Mouse (Mus musculus) right cerebral cortex, postnatal 25 days (tissue): Measurements from ENCODE around the gene Mgll.
A peak's percentile ranks its signal among the peaks of the same experiment; 100 is the strongest.

Experiments
- DNase-seq: peaks from one replicate; pipeline ENCODE4 v3.0.0; 2022

The Mgll gene

DNA sequence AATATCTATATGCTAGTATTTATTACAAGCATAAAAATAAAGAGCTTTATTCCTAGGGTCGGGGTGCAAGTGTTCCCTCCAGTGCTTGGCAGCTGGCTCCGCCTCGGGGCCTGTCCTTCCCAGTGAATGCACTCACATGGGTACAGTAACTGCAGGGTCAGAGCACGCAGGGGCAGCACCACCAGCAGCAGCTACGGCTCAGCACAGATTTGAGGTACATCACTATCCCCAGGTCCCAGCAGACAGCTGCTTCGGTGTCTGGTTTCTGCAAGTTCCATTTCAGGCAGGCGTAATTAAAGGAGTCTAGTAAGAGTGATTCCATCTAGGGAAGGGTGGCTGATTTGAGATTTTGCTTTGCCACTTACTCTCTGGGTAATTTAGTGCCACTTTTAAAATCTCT, 134.1 kb downstream of the Mgll start:
- no peak for DNase-seq

DNA sequence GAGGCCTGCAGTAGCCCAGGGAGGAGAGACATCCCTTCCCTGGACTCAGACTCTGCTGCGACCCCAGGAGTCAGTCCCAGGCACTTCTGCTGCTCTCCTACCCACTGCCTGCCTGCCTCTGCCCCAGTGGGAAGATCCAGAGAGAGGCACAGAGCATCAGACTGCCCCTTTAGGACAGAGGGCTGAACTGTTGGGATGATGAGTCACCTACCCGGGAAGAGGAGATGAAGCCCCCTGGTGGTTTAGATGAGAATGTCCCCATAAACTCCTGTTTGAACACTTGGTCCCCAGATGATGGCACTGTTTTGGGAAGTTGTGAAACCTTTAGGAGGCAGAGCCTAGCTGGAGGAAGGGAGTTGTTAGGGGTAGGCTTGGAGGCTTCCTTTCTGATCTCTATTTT, 136.7 kb downstream of the Mgll start:
- no peak for DNase-seq

DNA sequence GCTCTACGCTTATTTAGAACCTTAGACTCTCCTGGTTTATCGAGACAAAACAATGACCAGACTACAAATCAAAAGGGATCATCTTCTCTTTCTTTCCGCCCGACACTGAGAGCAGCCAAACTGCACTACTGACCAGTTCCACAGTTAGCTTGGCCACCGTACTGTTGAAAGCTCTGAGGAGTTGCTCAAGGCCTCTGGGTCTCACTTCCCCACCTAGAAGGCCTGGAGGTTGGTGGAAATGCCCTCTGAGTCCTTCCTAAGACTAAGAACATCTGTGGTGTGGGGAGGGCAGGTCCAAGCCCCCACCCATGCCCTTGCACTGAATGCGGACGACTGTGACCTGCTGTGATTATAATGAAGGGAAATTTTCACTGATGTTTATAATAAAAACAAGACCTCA, 141.5 kb downstream of the Mgll start:
- DNase-seq: no peak

DNA sequence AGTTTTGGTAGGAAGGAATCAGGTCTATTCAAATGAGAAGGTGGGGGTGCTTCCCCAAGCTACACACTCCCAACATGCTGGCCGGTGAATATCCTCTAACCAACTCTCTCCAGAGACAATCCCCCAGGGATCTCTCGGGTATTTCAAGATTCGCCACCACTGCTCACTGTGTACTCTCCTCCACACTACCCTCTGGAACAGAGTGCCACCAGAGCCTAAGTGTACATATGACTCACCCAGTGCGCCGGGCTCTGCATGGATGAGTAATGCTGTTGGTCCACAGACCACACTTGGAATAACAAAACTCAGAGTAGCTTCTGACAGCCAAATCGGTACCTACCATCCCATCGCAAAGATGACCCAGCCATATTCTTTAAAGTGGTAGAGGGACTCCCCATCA, 145.2 kb downstream of the Mgll start:
- peak; percentile 40 for DNase-seq

DNA sequence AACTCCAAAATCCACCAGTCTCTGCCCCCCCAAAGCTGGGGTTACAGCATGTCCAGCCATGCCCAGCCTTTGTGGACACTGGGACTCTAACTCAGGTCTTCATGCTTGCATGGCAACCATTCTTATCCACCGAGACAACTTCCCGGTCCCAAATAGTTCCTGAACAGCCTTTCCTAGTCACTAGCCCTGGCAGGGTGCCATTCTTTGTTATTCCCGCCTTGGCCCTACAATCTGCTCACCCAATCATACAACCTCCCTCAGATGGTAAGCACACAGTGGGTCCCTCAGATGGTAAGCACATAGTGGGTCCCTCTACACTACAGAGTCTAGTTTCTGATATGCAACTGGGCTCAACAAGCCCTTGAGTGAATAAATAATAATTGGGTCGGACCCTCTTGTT, 146.4 kb downstream of the Mgll start:
- no peak for DNase-seq

DNA sequence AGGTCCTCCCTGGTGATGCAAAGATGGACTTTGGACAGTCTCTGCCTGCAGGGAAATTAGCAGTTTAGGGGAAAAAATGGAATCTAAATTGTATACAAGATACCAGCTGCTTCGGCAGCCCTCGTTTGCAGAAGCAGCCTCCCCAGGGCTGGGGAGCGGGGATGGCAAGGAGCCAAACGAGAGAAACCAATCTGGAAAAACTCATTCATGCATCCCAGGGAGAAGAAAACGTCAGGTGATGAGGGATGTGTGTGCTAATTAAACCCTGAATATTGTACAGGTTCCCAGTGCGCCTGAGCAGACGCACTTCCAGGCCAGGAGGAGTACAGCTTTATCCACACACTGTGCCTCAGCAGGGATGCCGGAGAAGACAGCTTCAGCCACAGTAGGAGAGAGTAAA, 147.3 kb downstream of the Mgll start:
- DNase-seq: peak; percentile 62

DNA sequence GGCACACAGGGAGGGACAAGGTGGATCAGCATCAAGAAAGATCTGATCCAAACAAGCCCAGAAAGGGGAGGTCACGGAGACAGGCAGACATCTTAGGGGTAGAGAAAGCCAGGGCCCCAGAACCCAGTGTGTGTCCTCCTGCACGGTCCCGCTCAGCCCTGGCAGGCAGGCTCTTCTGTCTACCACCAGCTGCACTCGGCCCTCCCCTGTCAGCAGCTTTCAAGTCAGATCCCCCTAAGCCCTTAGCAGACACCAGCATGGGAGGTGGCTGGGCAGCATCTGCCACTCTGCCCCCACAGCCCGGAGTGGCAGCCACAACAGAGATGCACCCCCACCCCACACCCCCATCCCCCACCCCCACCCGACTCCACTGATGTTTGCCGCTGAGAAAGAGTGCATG, 148.6 kb downstream of the Mgll start:
- no peak for DNase-seq

DNA sequence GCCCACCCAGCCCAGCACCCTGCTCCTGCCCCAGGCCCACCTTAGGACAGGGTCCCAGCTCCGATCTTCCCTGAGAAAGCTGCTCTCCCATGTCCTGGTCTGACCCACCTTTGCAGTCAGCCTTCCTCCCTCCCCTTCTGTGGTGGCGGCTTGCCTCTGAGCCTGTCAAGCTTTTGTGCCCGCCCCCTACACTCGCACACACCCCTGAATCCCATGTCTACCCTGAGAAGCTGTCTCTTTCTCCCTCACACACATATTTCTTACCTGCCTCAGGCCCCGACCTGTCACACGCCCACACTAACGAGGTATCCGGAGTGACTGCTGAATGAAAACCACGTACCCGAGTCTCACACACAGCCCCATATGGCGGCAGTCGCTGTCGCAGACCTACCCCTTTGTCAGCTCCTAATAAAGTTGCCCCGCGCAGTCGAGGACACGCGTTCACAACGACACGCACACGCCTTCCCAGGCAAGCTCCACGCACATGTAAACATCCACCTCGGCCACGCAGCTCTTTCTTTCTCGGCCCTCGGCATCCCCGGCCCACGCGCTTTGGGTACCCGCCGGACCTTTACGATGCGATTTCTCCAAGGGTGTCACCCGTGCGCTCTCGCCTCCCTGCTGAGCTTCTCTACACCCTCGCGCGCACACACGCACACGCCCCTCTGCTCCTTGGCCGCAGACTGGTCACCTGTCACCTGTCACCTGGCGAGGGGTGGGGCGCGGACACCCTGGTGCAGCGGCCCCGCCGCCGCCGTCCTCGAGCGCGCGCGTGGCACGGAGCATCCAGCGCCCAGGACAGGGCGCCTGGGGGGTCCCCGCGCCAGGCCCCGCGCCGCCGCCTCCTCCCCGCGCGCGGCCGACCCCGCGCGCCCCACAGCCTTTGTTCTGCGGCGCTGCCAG, 150.0 kb downstream of the Mgll start:
- peak; percentile 53 for DNase-seq

DNA sequence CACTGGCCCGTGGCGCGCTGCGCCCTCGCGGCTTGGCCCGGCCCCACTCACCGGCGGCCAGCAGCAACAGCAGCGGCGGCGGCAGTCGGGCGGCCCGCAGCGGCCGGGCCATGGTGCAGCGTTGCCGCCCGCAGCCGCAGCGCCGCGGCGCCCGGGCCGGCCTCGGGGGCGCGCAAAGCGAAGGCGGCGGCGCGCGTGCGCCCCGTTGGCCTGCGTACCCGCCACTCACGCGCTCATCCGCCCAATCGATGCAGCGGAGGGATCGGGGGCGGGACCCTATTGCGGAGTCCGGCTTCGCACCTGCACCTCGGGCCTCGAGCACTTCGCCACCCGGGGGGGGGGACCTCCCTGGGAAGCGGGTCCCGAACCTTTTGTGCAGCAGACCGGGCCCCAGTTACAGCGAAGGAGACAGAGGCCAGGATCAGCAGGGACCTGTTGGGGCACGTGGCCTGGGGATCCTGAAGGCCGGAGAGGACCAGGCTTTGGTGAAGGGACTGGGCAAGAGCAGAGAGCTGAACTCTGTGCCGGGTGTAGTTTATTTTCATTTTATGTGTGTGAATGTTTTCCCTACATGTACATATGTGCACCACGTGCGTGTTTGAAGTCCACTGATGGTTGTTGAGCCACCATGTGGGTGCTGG, 150.8 kb downstream of the Mgll start, which contains the start of gene Podxl2:
Podxl2 (minus strand) TSS at position 177 of the 641 bp plus-strand sequence.
- peak; percentile 86 for DNase-seq
